Mouse (Mus musculus): ENCODE measurements around the gene Lmo2.

The Lmo2 gene

DNA sequence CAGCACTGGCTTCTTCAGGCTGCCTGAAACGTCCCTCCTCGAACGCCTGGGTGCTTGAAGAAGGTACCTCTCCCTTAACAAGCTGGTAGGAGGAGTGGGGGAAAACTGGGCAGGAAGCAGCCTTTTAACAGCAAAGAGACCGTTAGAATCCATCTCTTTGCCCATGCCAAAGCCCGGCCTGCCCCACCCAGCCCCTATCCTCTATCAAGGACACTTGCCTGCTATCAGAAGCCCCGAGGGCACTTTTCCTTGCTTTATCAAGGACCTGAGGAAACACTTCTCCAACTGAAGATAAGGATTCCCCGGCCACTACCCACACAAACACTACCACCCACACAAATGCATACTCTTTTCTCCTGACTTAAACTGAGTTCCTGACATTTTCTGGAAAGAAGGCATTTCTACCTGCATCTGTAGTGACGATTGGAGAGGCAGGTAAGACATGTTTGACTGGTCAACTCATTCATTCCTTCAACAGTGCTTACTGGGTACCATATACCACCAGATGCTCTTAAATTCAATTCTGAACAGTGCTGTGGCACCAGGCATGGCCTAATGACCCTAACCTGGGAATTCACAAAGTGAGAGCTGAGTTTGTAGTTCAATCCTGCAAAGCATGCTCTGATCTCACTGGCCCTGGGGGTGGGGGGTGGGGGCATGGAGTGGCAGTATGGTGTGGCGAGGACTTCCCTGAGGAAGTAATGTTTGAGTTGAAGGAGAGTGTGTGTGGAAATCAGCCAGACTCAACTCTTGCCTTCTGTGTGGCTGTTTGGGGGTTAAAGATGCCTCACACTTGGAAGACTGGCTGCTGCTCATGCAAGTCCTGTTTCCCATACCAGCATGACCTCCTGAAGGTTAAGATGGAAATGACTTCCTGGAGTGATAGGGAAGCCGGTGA lies at the start of gene Lmo2:
Gene Lmo2 (plus strand): TSS at position 338 of the 898 bp plus-strand sequence.
- DNase-seq (ENCODE audit: low read depth, low spot score) = no peak

GRCm38 (mm10) chr2:103910601-103911000 lies 47.2 kb upstream of the Lmo2 start:
- DNase-seq (ENCODE audit: low read depth, low spot score) = no peak

- DNase-seq (ENCODE audit: low read depth, low spot score) = no peak
Observed at GRCm38 (mm10) chr2:103912481-103913251, 45.1 kb upstream of the Lmo2 start.

- no peak for DNase-seq (ENCODE audit: low read depth, low spot score)
Observed at GRCm38 (mm10) chr2:103913252-103913650, 44.5 kb upstream of the Lmo2 start.

GRCm38 (mm10) chr2:103916069-103916468 lies 41.7 kb upstream of the Lmo2 start:
- DNase-seq (ENCODE audit: low read depth, low spot score) = no peak

GRCm38 (mm10) chr2:103917375-103917774 lies 40.4 kb upstream of the Lmo2 start:
- DNase-seq (ENCODE audit: low read depth, low spot score) = no peak

DNA sequence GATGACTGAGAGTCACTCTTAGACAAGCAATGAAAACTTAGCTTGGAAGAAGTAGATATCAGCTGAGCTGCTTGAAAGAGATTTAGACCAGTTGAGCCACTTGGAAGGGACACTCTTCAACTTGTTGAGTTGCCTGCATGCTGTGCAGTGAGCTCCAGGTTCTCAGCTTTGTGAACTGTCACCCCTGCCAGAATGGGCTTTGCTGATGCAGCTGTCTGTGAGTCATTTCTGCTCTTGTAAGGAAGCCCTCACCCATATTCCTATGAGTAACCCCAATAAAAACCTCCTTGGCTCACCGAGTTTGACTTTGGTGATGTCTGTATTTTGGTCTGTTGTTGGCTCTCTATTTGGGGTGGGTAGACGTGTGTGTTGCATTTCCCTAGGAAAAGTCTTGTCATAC lies 39.4 kb upstream of the Lmo2 start:
- DNase-seq (ENCODE audit: low read depth, low spot score) = no peak

DNA sequence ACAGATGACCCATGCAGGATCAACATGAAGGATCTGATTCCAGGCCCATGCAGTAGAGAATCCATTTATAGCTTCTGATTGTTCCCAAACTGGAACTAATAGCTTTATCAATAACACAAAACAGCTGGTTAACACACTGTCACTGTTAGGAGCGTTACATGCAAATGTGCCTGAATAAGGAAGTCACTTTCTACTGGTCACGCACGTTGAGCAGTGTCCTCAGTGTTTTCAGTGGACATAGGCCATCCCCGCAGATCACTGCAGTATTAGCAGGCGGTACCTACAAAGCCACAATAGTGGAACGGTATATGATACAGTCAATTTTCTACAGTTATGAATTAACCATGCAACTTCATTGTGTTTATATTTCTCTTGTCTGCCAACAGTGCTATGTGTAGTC lies 38.3 kb upstream of the Lmo2 start:
- no peak for DNase-seq (ENCODE audit: low read depth, low spot score)

GRCm38 (mm10) chr2:103926586-103927113 lies 31.1 kb upstream of the Lmo2 start:
- DNase-seq (ENCODE audit: low read depth, low spot score) = no peak

GRCm38 (mm10) chr2:103927610-103928145 lies 30.1 kb upstream of the Lmo2 start:
- peak; percentile 56 for DNase-seq (ENCODE audit: low read depth, low spot score)

- DNase-seq (ENCODE audit: low read depth, low spot score) = no peak
Observed at GRCm38 (mm10) chr2:103930306-103931019, 27.3 kb upstream of the Lmo2 start.

DNA sequence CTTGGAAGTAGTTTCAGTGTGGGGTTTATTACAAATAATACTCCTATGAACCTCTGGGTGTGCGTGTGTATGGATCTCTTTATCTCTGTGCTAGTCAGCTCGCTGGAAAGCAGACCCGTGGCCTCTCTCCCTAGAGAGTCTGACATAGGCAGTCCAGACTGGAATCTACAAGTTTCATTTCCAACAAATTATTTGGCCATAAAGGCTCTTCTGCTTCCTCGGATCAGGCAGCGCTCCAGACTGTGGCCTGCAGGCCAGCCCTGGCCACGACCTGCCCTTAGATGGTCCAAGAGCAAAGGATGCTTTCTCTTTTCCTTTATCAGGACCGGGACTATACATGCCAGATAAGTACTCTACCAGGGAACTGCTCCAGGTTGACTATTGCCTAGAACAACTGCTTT lies 26.3 kb upstream of the Lmo2 start:
- no peak for DNase-seq (ENCODE audit: low read depth, low spot score)

DNA sequence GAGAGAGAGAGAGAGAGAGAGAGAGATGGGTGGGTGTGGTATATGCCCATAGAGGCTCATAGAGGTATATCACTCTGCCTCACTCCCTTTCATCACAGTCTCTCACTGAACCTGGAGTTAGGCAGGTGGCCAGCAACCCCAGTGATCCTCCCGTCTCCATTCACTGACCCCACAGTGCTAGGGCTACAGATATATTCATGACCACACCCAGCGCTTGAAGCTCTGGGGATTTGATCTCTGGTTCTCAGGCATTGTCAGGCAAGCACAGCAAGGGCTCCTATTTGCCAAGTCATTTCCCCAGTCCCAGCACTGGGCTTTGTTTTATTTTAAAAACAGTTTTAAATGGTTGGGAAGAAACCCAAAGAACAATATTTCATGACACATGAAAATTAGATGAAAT lies 25.8 kb upstream of the Lmo2 start:
- DNase-seq (ENCODE audit: low read depth, low spot score) = no peak

DNA sequence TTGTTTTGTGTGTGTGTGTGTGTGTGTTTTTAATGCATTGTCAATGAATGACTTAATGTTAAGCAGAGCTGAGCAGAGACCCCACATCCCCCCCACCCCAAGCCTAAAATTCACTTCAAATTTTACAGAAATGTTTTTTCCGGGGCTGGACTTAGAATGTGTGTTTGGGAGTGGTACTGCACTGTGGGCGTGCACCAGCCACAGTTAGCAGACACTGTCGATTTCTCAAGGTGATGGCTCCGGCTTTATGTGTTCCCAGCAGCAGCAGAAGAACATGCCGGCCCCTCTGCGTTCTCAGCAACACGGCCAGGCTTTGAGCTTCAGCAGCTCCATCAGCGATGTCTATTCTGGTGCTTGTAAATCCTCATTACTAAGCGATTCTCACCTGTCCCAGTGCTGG lies 25.3 kb upstream of the Lmo2 start:
- DNase-seq (ENCODE audit: low read depth, low spot score) = no peak

- DNase-seq (ENCODE audit: low read depth, low spot score) = no peak
Observed at GRCm38 (mm10) chr2:103934270-103934669, 23.5 kb upstream of the Lmo2 start.

- no peak for DNase-seq (ENCODE audit: low read depth, low spot score)
Observed at GRCm38 (mm10) chr2:103934670-103935069, 23.1 kb upstream of the Lmo2 start.

DNA sequence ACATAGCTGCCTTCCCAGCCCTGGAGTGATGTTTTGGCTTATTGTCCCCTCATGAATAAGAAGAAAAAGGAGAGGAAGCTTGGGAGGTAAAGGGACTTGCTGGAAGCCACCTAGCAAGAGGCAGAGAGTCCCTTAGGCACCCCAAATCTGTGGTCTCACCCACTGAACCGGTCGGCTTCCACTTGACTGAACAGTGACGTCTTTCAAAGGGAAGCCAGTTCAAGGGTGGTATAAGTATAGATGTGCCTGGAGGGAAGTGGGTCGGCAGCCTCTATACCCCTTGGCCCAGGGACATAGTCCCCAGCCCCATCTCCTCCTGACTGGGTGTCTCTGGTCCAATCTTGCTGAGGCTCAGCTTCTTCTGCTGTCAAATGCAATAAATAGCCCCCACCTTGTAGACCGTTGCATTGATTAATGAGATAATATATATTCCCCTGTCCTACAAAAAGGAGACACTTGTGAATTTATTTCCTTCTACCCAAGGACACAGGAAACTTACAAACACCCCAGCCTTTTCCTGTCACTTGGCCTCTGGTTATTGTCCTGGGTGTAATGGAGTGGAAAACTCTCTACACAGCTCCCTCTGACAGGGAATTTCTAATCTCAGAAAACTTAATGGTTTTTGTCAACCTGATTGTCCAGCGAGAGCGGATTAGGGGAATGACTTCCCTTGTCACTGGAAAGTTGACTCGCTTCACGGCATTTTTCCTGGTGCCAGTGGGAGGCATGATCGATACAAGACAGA lies 21.9 kb upstream of the Lmo2 start:
- DNase-seq (ENCODE audit: low read depth, low spot score) = no peak

DNA sequence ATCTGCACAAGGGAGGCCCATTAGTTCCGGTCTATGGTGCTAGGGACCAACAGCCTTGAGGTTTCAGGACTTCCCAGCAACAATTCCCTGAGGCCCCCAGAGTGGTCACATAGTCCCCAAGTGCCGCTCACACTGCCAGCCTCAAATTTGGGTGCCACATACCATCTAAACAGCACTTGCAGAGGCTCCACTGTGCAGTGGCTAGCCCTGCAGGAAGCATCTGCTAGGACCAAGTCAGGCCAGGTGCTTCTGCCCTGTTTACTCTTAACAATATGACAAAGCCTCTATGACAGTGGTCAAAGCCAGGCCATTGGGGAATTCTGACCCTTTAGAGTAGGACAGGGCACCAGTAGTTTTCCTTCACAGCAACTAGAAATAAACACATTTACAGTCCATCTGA lies 21.1 kb upstream of the Lmo2 start:
- DNase-seq (ENCODE audit: low read depth, low spot score) = no peak

DNA sequence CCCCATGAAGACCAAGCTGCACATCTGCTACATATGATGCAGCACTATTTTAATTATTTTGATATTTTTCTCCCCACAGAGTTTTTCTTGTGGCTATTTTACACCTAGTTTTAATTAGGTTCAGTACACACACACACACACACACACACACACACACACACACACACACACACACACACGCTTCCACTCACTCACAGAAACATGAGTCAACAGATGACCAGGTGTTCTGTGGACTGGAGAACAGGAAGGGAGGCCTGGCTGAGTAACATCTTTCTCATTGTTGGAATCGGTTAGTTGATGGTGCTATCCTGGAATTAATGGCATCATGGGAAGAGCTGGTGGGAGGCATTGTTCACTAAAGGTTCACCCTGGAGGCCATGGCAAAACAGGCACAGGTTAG lies 20.1 kb upstream of the Lmo2 start:
- DNase-seq (ENCODE audit: low read depth, low spot score) = no peak

DNA sequence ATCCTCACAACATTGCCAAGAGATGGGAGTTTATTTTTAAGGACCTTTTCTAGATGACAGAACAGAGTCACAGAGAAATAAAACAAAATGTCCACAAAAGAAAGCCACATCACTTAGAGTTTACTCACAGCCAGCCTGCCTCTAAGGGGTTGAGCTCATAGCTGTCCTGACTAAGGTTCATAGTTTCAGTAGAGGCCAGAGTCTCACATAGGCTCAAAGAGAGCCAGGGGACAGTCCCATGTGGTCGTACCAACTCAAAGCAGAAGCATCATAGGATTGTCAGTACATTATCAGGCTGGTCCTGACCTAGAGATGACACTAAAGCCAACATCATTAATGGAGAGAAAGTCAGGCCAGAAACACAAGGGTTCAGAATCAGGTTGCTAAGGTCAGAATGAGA lies 19.2 kb upstream of the Lmo2 start:
- no peak for DNase-seq (ENCODE audit: low read depth, low spot score)

GRCm38 (mm10) chr2:103939003-103939402 lies 18.8 kb upstream of the Lmo2 start:
- no peak for DNase-seq (ENCODE audit: low read depth, low spot score)
